Mouse (Mus musculus): ENCODE measurements around the gene Foxp1. TPM values are rescaled to one million over a fixed set of nuclear protein-coding genes. Genes with fewer than 3 reads are reported as not detected.

Gene Foxp1
- polyA plus RNA-seq, 1 experiment from 2014 or later = 121 TPM

DNA sequence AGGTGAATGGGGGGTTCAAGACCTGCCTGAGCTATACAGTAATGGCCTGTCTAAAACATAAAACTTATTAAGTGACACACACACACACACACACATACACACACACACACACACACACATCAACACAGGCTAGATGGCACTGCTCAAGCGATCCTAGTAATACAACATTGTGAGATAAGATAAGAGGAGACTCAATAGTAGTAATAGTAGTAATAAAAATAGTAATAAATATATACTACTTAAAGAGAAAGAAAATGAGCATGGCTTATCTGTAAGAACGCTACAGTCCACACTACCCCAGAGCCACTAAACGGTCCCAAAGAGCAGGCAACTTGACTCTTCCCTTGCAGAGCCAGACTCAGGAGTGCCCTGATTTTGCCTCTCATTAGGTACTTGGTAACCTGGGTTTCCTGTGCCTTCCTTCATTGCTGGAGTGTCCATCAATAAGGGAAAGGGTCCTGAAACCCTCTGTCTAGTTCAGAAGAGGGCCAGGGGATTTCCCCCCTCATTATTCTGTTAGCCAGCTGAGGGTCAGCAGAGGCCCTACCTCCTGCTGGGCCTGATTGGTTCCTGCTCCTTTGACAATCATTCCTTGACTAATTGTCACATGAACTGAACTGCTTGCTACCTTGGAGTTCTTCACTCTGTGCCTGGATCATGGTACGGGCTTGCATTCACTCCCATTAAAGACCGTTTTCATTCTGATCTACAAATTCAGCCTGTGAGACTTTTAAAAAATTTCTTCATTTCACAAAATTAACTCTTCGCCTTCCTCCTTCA lies 480.2 kb downstream of the Foxp1 start:
- H3K36me3 ChIP-seq (ENCODE audit: insufficient read depth, low read length) = no peaks in the 10 kb centered on the region
- H3K4me3 ChIP-seq (ENCODE audit: low read depth, low read length) = no peak overlapping the region
- 81% methylated on average over 6 of the region's 6 CpGs for WGBS
- H3K4me2 ChIP-seq (replicated peaks; ENCODE audit: low read depth, low read length) = no peak overlapping the region
- H3K27me3 ChIP-seq (replicated peaks; ENCODE audit: insufficient read depth, low read length) = no peaks in the 10 kb centered on the region
- H3K27ac ChIP-seq (ENCODE audit: low read length) = no peak overlapping the region
- no peaks in the 10 kb centered on the region for H3K9me3 ChIP-seq (ENCODE audit: low read length)
- TF ChIP-seq CTCF (IDR thresholded peaks at IDR 0.05) (no peak), EP300 (IDR thresholded peaks at IDR 0.05) (no peak)
- DNase-seq (ENCODE audit: low spot score) = no peak
- no peaks in the 10 kb centered on the region for H3K4me1 ChIP-seq (ENCODE audit: insufficient read depth, low read depth, low read length)
- ATAC-seq = no peak
- H3K9ac ChIP-seq (replicated peaks; ENCODE audit: low read depth) = no peak overlapping the region

DNA sequence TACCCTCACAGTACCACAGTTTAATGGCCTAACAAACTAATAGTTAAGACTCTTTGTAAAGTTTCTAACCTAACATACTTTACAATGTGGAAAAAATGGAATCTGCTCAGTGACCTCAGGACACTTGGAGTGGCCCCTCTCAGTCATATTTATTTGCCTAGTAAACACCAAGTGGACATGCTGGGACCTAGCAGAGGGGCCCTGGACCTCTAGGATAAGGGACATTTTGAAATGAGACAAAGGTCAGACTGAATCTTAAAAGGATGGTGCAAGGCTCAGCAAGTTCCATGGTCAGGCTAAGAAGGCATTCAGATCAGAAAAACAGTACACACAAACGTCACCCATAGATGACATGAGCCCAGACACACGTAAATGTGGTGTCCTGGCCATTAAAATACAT lies 483.5 kb downstream of the Foxp1 start:
- H3K4me2 ChIP-seq (replicated peaks; ENCODE audit: low read depth, low read length) = no peak overlapping the region
- H3K4me3 ChIP-seq (ENCODE audit: low read depth, low read length) = no peak overlapping the region
- H3K36me3 ChIP-seq (ENCODE audit: insufficient read depth, low read length) = no peaks in the 10 kb centered on the region
- no peak overlapping the region for H3K27ac ChIP-seq (ENCODE audit: low read length)
- DNase-seq (ENCODE audit: low spot score) = no peak
- no peak overlapping the region for H3K9ac ChIP-seq (replicated peaks; ENCODE audit: low read depth)
- no peaks in the 10 kb centered on the region for H3K27me3 ChIP-seq (replicated peaks; ENCODE audit: insufficient read depth, low read length)
- TF ChIP-seq CTCF (IDR thresholded peaks at IDR 0.05) (no peak), EP300 (IDR thresholded peaks at IDR 0.05) (no peak)
- ATAC-seq = no peak
- no peaks in the 10 kb centered on the region for H3K4me1 ChIP-seq (ENCODE audit: insufficient read depth, low read depth, low read length)
- no peaks in the 10 kb centered on the region for H3K9me3 ChIP-seq (ENCODE audit: low read length)
- WGBS = 87% methylated on average over 2 of the region's 2 CpGs

DNA sequence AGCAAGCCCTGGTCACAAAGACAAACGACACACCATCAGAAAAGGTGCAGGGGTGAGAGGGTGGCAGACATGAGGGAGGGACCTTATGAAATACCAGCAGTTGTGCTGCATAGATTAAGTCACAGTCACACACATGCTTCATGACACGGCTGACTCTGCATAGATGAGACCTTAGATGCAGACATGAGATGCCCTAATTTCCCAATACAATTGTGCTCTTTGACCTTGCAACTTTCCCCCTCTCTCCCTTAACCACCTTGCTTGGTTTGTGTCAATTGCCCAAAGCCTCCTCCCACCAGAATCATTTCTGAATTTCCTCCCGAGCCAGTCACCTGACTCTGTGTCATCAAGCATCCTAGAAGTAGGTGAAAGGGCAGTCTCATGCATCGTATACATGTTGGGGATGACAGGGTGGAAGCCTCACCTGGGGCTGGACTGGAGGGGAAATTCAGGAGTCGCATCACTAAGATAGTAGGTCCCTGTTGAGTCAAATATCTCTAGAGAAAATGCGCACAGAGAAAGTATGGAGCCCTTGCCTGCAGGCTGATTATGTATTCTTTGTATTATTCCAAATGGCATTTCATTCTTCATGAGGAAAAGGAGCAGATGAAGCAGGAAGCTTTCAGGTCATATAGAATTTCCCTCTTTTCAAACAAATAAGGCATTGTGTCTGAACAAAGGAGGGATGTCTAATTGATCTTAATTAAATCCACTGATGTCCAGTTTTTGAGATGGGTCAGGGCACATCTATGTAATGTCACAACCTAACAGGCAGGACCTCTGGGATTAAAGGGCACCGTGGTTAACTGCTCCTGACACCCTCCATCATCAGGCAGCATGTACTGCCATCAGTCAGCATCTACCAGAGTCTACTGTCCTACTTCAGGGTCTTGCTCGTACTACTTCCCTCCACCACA lies 486.8 kb downstream of the Foxp1 start:
- WGBS = 82% methylated on average over 8 of the region's 8 CpGs
- Histone ChIP-seq H3K4me3 (ENCODE audit: low read depth, low read length) (no peak overlapping the region), H3K27me3 (replicated peaks; ENCODE audit: insufficient read depth, low read length) (no peaks in the 10 kb centered on the region), H3K4me2 (replicated peaks; ENCODE audit: low read depth, low read length) (no peak overlapping the region), H3K9ac (replicated peaks; ENCODE audit: low read depth) (no peak overlapping the region), H3K36me3 (ENCODE audit: insufficient read depth, low read length) (no peaks in the 10 kb centered on the region), H3K9me3 (ENCODE audit: low read length) (no peaks in the 10 kb centered on the region), H3K27ac (ENCODE audit: low read length) (no peak overlapping the region), H3K4me1 (ENCODE audit: insufficient read depth, low read depth, low read length) (no peaks in the 10 kb centered on the region)
- DNase-seq (ENCODE audit: low spot score) (no peak), ATAC-seq (no peak)
- TF ChIP-seq EP300 (IDR thresholded peaks at IDR 0.05) (no peak), CTCF (IDR thresholded peaks at IDR 0.05) (no peak)

DNA sequence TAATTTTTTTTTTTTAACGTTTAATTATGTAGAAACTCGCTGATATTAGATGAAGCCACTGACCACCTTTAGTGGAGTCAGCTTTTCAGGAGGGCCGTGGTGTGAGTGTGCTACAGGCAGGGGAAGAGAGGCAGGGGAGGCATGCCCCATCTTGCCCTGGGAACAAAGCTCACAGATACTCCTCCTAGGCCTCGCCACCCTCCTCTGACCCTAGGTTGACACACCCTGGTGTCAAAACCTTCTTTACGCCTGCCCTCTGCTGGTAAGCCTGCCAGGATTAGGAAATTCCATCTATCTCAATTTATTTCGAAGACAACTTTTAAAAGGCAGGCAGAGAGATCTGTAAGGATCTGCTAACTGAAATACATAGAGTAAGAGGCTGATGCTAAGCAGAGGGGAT lies 489.5 kb downstream of the Foxp1 start:
- H3K4me3 ChIP-seq (ENCODE audit: low read depth, low read length) = no peak overlapping the region
- H3K9ac ChIP-seq (replicated peaks; ENCODE audit: low read depth) = no peak overlapping the region
- H3K27me3 ChIP-seq (replicated peaks; ENCODE audit: insufficient read depth, low read length) = no peaks in the 10 kb centered on the region
- WGBS = 42% methylated on average over 6 of the region's 6 CpGs
- no peaks in the 10 kb centered on the region for H3K4me1 ChIP-seq (ENCODE audit: insufficient read depth, low read depth, low read length)
- ATAC-seq (no peak), DNase-seq (ENCODE audit: low spot score) (no peak)
- H3K36me3 ChIP-seq (ENCODE audit: insufficient read depth, low read length) = no peaks in the 10 kb centered on the region
- H3K9me3 ChIP-seq (ENCODE audit: low read length) = no peaks in the 10 kb centered on the region
- peak; percentile 61 for TF ChIP-seq CTCF (IDR thresholded peaks at IDR 0.05)
- no peak for TF ChIP-seq EP300 (IDR thresholded peaks at IDR 0.05)
- no peak overlapping the region for H3K4me2 ChIP-seq (replicated peaks; ENCODE audit: low read depth, low read length)
- H3K27ac ChIP-seq (ENCODE audit: low read length) = no peak overlapping the region

DNA sequence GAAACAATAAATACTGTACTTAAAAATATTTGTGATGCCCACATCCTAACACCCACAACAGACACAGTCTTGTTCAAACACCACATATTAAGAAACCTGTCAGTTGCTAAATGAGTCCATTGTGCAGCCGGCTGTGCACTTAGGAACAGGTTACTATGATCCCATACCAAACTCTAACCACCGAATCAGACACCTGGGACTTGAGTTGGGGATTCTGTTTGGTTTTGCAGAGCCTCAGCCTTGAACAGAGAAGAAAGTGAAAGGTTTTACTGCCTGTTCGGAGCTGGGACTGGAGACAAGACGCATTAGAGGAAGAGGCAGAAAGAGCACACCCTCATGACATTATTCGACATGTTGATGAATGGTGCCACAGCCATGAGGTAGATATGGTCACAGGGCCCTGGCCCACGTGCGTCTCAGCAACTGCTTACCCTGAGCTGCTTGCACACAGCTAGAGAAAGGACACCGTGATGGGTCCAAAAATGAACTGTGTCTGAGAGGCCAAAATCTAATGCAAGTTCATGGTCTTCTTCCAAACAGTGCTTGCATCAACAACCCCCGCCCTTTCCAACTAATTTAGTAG lies 491.1 kb downstream of the Foxp1 start:
- Histone ChIP-seq H3K27me3 (replicated peaks; ENCODE audit: insufficient read depth, low read length) (no peaks in the 10 kb centered on the region), H3K4me2 (replicated peaks; ENCODE audit: low read depth, low read length) (no peak overlapping the region), H3K27ac (ENCODE audit: low read length) (no peak overlapping the region), H3K9ac (replicated peaks; ENCODE audit: low read depth) (no peak overlapping the region), H3K4me1 (ENCODE audit: insufficient read depth, low read depth, low read length) (no peaks in the 10 kb centered on the region), H3K36me3 (ENCODE audit: insufficient read depth, low read length) (no peaks in the 10 kb centered on the region), H3K9me3 (ENCODE audit: low read length) (no peaks in the 10 kb centered on the region), H3K4me3 (ENCODE audit: low read depth, low read length) (no peak overlapping the region)
- no peak for ATAC-seq
- WGBS = 33% methylated on average over 9 of the region's 9 CpGs
- no peak for DNase-seq (ENCODE audit: low spot score)
- no peak for TF ChIP-seq EP300 (IDR thresholded peaks at IDR 0.05)
- no peak for TF ChIP-seq CTCF (IDR thresholded peaks at IDR 0.05)

DNA sequence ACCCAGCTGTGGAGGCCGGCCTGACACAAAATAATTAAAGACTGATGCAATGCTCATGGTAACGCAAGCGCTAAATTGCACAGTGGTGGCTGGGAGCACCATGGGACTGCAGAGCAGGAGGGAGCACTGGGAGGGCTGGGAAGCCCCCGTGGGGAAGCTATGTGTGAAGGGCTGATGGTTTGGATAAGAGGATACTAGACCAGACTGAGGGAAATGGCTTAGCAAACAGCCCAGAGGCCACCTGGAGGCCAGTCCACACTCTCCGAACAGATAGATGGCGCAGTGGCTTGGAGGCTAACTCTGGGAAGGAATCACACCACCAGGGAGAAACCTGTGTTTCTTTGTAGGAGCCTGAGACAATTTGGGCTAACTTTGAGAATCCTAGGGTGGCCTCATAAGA lies 492.3 kb downstream of the Foxp1 start:
- no peak overlapping the region for H3K27ac ChIP-seq (ENCODE audit: low read length)
- DNase-seq (ENCODE audit: low spot score) = no peak
- H3K4me3 ChIP-seq (ENCODE audit: low read depth, low read length) = no peak overlapping the region
- no peak overlapping the region for H3K4me2 ChIP-seq (replicated peaks; ENCODE audit: low read depth, low read length)
- H3K9ac ChIP-seq (replicated peaks; ENCODE audit: low read depth) = no peak overlapping the region
- no peak for ATAC-seq
- TF ChIP-seq CTCF (IDR thresholded peaks at IDR 0.05) (peak; percentile 48), EP300 (IDR thresholded peaks at IDR 0.05) (no peak)
- H3K36me3 ChIP-seq (ENCODE audit: insufficient read depth, low read length) = no peaks in the 10 kb centered on the region
- H3K4me1 ChIP-seq (ENCODE audit: insufficient read depth, low read depth, low read length) = no peaks in the 10 kb centered on the region; the same call in 1 of the 2 replicates
- H3K27me3 ChIP-seq (replicated peaks; ENCODE audit: insufficient read depth, low read length) = no peaks in the 10 kb centered on the region
- 59% methylated on average over 6 of the region's 6 CpGs for WGBS
- H3K9me3 ChIP-seq (ENCODE audit: low read length) = no peaks in the 10 kb centered on the region
